Mouse (Mus musculus): ENCODE data around the gene Dscaml1.

DNA sequence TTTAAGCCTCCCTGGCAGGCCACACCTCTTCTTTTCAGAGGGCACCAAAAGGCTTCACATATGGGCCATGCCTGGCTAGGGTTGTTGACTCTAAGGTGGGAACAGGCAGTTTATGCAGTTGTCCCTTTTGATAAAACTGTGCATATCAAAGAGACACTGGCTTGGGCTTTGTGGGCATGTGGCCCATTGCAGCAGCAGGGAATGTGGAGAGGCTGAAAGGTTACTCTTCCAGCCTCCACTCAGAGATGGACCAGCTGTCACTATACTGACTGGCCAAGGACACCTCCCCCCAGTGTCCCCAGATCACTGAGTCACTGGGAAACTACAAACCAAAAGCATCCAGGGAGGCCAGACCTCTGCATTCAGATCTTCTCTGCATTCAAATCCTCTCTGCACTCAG lies 180.9 kb downstream of the Dscaml1 start:
- no peak for TF ChIP-seq POLR2A (IDR thresholded peaks at IDR 0.05; ENCODE audit: control insufficient read depth in 1 of 2, insufficient read depth in 1 of 2, low read depth in 1 of 2, low read length in 2 of 2, poor library complexity in 1 of 2)
- TF ChIP-seq RCOR1 (IDR thresholded peaks at IDR 0.05; ENCODE audit: low read depth, low read length): no peak
- TF ChIP-seq ETS1 (IDR thresholded peaks at IDR 0.05; ENCODE audit: low read depth, low read length): no peak
- no peak for TF ChIP-seq SIN3A (IDR thresholded peaks at IDR 0.05; ENCODE audit: low read length)
- no peak for TF ChIP-seq MAFK (IDR thresholded peaks at IDR 0.05; ENCODE audit: borderline replicate concordance, low read depth, low read length)
- no peak for TF ChIP-seq CTCF (IDR thresholded peaks at IDR 0.05 in 2 of 3, conservative IDR thresholded peaks at IDR 0.05 in 1 of 3; ENCODE audit: control insufficient read depth in 1 of 3, insufficient read depth in 1 of 3, low read depth in 2 of 3, low read length in 3 of 3, poor library complexity in 1 of 3, severe bottlenecking in 1 of 3)
- no peak for TF ChIP-seq CHD2 (IDR thresholded peaks at IDR 0.05; ENCODE audit: low read length)
- TF ChIP-seq USF2 (IDR thresholded peaks at IDR 0.05; ENCODE audit: borderline replicate concordance in 1 of 2, insufficient read depth in 1 of 2, low read depth in 1 of 2, low read length in 2 of 2): no peak
- TF ChIP-seq MEF2A (IDR thresholded peaks at IDR 0.05; ENCODE audit: extremely low read depth, insufficient replicate concordance, low read depth, low read length, poor library complexity, severe bottlenecking): no peak
- no peak for TF ChIP-seq NRF1 (IDR thresholded peaks at IDR 0.05; ENCODE audit: insufficient read depth, low read depth, low read length, poor library complexity, severe bottlenecking)
- no peak for TF ChIP-seq KAT2A (conservative IDR thresholded peaks at IDR 0.05; ENCODE audit: low read depth, low read length)
- TF ChIP-seq ZC3H11A (IDR thresholded peaks at IDR 0.05; ENCODE audit: low read depth, low read length): no peak
- TF ChIP-seq RAD21 (IDR thresholded peaks at IDR 0.05; ENCODE audit: low read depth, low read length): no peak
- TF ChIP-seq UBTF (IDR thresholded peaks at IDR 0.05; ENCODE audit: borderline replicate concordance, insufficient read depth, low read depth, low read length): no peak
